Mouse (Mus musculus) heart, postnatal 0 days (tissue): ENCODE data around the gene Phf5a. TPM values are rescaled to one million over a fixed set of nuclear protein-coding genes. Genes with fewer than 3 reads are reported as not detected.

ENCODE experiments used
- ATAC-seq: fragments of 200-750 bp; cut with Nextera tagmentation; 2 replicates; pipeline ENCODE4 v1.8.0; 2017; ENCODE audit warnings: low read depth, moderate number of reproducible peaks, moderate library complexity; ENCODE audit not compliant: insufficient read depth
- DNase-seq: peaks from one replicate; pipeline ENCODE4 v3.0.0-alpha.2; 2016; ENCODE audit warnings: low spot score
- H3K27ac ChIP-seq: fragments of 300-500 bp; sonication (generic); 2 replicates; pipeline ENCODE4 v1.5.1; 2014; ENCODE audit warnings: low read depth, mild to moderate bottlenecking
- H3K27me3 ChIP-seq: fragments of 300-500 bp; sonication (generic); 2 replicates; pipeline ENCODE4 v1.6.1; 2014; ENCODE audit warnings: low read length, mixed read lengths; ENCODE audit not compliant: control insufficient read depth, insufficient read depth
- H3K36me3 ChIP-seq: fragments of 300-500 bp; sonication (generic); replicated peaks from 2 replicates; pipeline ENCODE4 v1.6.1; 2014; ENCODE audit warnings: low read length, mixed read lengths; ENCODE audit not compliant: control insufficient read depth, insufficient read depth
- H3K4me1 ChIP-seq: fragments of 300-500 bp; sonication (generic); 2 replicates; pipeline ENCODE4 v1.6.1; 2014; ENCODE audit warnings: antibody characterized with exemption; ENCODE audit not compliant: control insufficient read depth, insufficient read depth
- H3K4me2 ChIP-seq: fragments of 300-500 bp; sonication (generic); 2 replicates; pipeline ENCODE4 v1.6.1; 2014; ENCODE audit warnings: low read depth, mild to moderate bottlenecking, low read length, moderate library complexity
- H3K4me3 ChIP-seq: fragments of 300-500 bp; sonication (generic); 2 replicates; pipeline ENCODE4 v1.5.1; 2014; ENCODE audit warnings: low read depth, low read length
- H3K9ac ChIP-seq: fragments of 300-500 bp; sonication (generic); replicated peaks from 2 replicates; pipeline ENCODE4 v1.6.1; 2014; ENCODE audit warnings: low read depth, low read length, mixed read lengths
- H3K9me3 ChIP-seq: fragments of 300-500 bp; sonication (generic); replicated peaks from 2 replicates; pipeline ENCODE4 v1.6.1; 2016; ENCODE audit warnings: low read length; ENCODE audit not compliant: control insufficient read depth
- CTCF ChIP-seq: IDR thresholded peaks from 2 replicates; pipeline ENCODE4 v1.5.1; 2016; ENCODE audit warnings: antibody characterized with exemption, control low read depth, low read depth
- EP300 ChIP-seq: IDR thresholded peaks from 2 replicates; pipeline ENCODE4 v1.6.1; 2016; ENCODE audit warnings: antibody characterized with exemption, low read depth
- WGBS: fragments of 180-500 bp; shearing (Covaris S2); extraction: QIAGEN DNeasy Blood & Tissue Kit; methylation state at CpG from one replicate; pipeline ENCODE4 v1.1.7; 2014; 5-methylcytosine and 5-hydroxymethylcytosine counted together
- polyA plus RNA-seq: library from polyadenylated mRNA; unstranded; fragments of >200 nt; fragmentation: Nextera tagmentation; extraction: Ambion mirVana; gene quantifications from 2 replicates; pipeline ENCODE4 v1.2.1, GENCODE M21; 2015
- total RNA-seq: library from RNA; depleted of rRNA; stranded (reverse); fragments of >200 nt; gene quantifications from 2 replicates; pipeline ENCODE4 v1.2.3, GENCODE M21; 2014; ENCODE audit warnings: low replicate concordance

The Phf5a gene
- total and polyA plus RNA-seq, 2 experiments from 2014 or later, result 26.9 to 65.3 TPM

GRCm38 (mm10) chr15:81845724-81846123 lies 26.0 kb downstream of the Phf5a start:
- Histone ChIP-seq H3K4me2 (no peak overlapping the region), H3K36me3 (peaks cover 32% of the 10 kb centered on the region), H3K9ac (no peak overlapping the region), H3K27ac (peak overlapping the region; percentile 65), H3K27me3 (no peaks in the 10 kb centered on the region), H3K9me3 (no peaks in the 10 kb centered on the region), H3K4me3 (no peak overlapping the region), H3K4me1 (peaks cover 20% of the 10 kb centered on the region)
- WGBS, result 25% methylated on average over 4 of the region's 4 CpGs
- ATAC-seq (peak; percentile 79), DNase-seq (peak; percentile 41)
- no peak for TF ChIP-seq CTCF
- no peak for TF ChIP-seq EP300

GRCm38 (mm10) chr15:81845033-81845625 lies 26.6 kb downstream of the Phf5a start:
- ATAC-seq, result no peak

DNA sequence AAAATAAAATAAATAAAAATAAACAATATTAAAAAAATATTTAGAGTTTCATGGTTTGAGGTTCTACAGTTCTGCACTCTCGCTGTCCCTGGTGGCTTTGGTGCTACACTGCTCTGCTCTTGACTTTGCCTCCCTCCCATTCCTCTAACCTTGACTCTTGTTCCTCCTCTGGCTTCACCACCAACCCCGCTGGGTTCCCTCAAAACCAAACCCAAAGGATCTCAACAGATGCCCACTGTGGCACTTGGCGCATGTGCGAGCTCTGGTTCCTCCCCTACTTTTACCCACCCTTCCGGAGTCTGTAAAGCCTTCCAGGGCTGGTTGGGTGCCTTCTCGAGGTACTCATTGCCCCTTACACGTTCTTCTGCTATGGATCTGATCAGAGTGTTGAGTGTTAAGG lies 29.4 kb downstream of the Phf5a start:
- no peak overlapping the region for H3K27ac ChIP-seq
- no peak overlapping the region for H3K4me2 ChIP-seq
- H3K9ac ChIP-seq, result no peak overlapping the region
- no peak overlapping the region for H3K4me3 ChIP-seq
- no peaks in the 10 kb centered on the region for H3K27me3 ChIP-seq
- WGBS, result 81% methylated on average over 7 of the region's 7 CpGs
- TF ChIP-seq CTCF (no peak), EP300 (no peak)
- H3K9me3 ChIP-seq, result no peaks in the 10 kb centered on the region
- H3K36me3 ChIP-seq, result peaks cover 4% of the 10 kb centered on the region; the same call in 1 of the 2 replicates
- DNase-seq (no peak), ATAC-seq (no peak)
- peaks cover 30% of the 10 kb centered on the region for H3K4me1 ChIP-seq

More at GRCm38 (mm10) chr15:81845033-81845625, 26.6 kb downstream of the Phf5a start:
- Histone ChIP-seq H3K4me1 (peaks cover 20% of the 10 kb centered on the region), H3K27ac (peak overlapping the region; percentile 65), H3K9me3 (no peaks in the 10 kb centered on the region), H3K36me3 (peaks cover 26% of the 10 kb centered on the region), H3K9ac (no peak overlapping the region), H3K4me3 (no peak overlapping the region), H3K4me2 (no peak overlapping the region), H3K27me3 (no peaks in the 10 kb centered on the region)
- 72% methylated on average over 5 of the region's 5 CpGs for WGBS
- no peak for TF ChIP-seq EP300
- no peak for TF ChIP-seq CTCF
- no peak for DNase-seq

GRCm38 (mm10) chr15:81840306-81840705 lies 31.4 kb downstream of the Phf5a start:
- DNase-seq (no peak), ATAC-seq (no peak)
- TF ChIP-seq CTCF (no peak), EP300 (no peak)
- peak overlapping the region; percentile 38; the same call in 1 of the 2 replicates for H3K9ac ChIP-seq
- H3K4me2 ChIP-seq, result no peak overlapping the region
- no peaks in the 10 kb centered on the region for H3K27me3 ChIP-seq
- 86% methylated on average over 7 of the region's 7 CpGs for WGBS
- no peaks in the 10 kb centered on the region for H3K9me3 ChIP-seq
- no peaks in the 10 kb centered on the region for H3K36me3 ChIP-seq
- peaks cover 40% of the 10 kb centered on the region for H3K4me1 ChIP-seq
- H3K27ac ChIP-seq, result peak overlapping the region; percentile 99
- no peak overlapping the region for H3K4me3 ChIP-seq

DNA sequence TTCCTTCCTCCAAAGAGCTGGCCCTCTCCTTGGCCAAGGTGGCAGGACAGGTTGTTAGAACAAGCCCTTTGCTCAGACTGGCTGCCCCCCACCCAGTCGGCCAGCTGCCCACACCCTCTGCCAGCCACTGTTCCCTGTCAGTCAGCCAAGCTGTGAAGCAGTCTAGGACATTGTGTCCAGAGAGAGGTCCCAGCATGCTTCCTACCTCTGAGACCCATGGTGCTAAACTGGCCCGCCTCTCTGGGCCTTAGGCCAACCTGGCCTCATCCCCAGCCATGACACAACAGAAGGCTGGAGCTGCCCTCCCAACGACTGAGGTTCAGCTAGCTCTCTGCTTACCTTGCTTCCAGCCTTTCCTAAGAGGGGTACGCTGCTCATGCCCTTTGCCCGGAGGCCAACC lies 32.1 kb downstream of the Phf5a start:
- peak; percentile 88 for ATAC-seq
- Histone ChIP-seq H3K4me1 (peaks cover 43% of the 10 kb centered on the region), H3K4me3 (no peak overlapping the region), H3K27me3 (no peaks in the 10 kb centered on the region), H3K27ac (peak overlapping the region; percentile 99), H3K36me3 (no peaks in the 10 kb centered on the region), H3K9me3 (no peaks in the 10 kb centered on the region), H3K9ac (peak overlapping the region; percentile 38; the same call in 1 of the 2 replicates), H3K4me2 (no peak overlapping the region)
- TF ChIP-seq EP300, result peak; percentile 99
- no peak for TF ChIP-seq CTCF
- DNase-seq, result peak; percentile 98
- 18% methylated on average over 5 of the region's 5 CpGs for WGBS

DNA sequence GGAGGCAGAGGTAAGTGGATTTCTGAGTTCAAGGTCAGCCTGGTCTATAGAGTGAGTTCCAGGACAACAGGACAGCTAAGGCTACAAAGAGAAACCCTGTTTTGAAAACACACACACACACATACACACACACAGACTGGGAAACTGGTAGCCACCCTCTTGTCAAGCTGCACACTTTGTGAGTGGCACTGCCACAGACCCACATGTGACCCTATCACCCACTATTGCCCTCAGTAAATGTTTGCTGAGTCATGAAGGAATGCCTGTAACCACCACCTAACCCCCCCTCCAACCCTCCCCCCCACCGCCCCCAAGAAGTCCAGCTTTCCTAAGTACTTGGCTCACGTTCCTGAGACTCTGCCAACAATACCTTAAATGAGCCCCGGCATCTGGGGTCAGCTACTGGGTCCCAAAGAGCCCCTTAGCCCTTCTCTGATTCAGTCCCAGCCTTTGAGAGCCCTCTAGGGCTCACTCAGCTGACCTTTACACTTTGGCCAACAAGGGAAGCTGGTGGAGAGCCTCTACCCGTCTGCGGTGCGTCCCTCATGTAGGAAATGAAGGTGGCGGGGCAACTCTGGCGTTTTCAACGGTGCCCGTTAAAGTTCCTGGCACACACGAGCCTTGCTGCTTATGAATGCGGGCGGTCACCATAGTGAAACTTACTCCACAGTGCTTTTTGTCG lies 33.0 kb downstream of the Phf5a start:
- TF ChIP-seq CTCF, result no peak
- 0 out of 2 replicates have a peak, but pooled peaks have one; percentile 58 for TF ChIP-seq EP300
- no peaks in the 10 kb centered on the region for H3K9me3 ChIP-seq
- DNase-seq, result peak; percentile 57
- WGBS, result 42% methylated on average over 14 of the region's 14 CpGs
- peak; percentile 1; the same call in 1 of the 2 replicates for ATAC-seq
- no peak overlapping the region for H3K4me3 ChIP-seq
- H3K9ac ChIP-seq, result peak overlapping the region; percentile 18
- H3K27me3 ChIP-seq, result no peaks in the 10 kb centered on the region
- no peak overlapping the region for H3K4me2 ChIP-seq
- H3K36me3 ChIP-seq, result no peaks in the 10 kb centered on the region
- H3K4me1 ChIP-seq, result peaks cover 44% of the 10 kb centered on the region
- peak overlapping the region; percentile 99 for H3K27ac ChIP-seq
